Mouse (Mus musculus) left cerebral cortex, adult 11 months (tissue): ENCODE measurements at regions not wholly inside any gene's neighbourhood (a gene's known extent, or its start where the extent isn't known, plus 50 kb on each side); places are given as distances from the start of the nearest gene placed in this dataset.

Experiments
- DNase-seq: peaks from one replicate; pipeline ENCODE4 v3.0.0; 2022; ENCODE audit warnings: low spot score

DNA sequence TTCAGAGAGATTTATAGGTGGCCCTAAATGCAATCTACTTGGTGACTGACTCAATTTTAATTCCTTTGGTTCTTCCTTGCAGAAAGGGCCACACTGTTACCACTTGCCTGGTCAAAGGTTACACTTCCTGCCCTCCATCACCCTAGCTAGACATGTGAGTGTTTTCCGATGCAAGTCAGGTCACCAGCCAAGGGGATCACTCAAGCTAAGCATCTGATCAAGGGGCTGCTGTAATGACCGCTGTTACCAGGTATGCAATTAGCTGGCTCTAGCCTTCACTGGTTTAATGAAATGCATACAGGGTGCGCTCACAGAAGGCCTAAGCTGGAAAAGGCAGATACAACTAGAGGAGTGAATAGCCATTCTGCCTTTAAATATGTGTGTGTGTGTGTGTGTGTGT is 105.1 kb downstream of the Mtx2 start:
- no peak for DNase-seq

DNA sequence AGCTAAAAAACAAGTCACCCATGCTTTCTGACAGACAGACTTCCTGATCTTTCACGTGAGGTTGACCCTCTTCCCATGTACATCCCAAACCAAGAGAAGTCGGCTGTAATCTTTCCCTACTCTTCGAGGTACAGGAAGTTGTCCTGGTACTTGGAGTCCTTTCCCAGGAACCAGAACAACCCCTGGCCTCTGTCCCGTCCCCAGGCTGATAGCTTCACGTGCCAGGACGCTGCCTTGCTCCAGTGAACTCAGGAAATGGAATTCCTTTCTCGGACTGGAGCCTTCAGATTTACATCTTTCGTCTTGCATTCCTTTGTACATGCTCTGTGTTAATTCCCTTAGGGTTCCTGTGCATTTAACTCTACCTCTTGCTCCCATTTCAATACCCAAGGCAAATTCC is 107.6 kb downstream of the Mtx2 start:
- no peak for DNase-seq

DNA sequence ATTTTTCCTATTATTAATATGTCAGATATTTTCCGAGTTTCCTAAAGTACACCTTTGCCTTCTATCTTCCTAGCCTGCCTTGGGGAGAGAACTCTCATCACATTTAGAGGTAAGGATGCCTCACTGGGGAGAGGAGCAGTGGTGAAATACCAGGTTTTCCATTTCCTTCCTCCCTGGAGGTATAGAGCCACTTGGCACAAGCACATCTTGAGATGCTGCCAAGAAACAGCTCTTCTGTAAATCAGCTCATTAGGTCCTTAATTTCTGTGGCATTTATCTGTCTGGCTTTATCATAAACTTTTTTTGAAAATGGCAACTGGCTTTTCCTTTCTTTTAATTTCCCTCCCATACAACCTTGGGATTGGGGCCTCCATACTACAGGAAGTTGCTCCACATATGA is 108.2 kb downstream of the Mtx2 start:
- DNase-seq, result no peak

DNA sequence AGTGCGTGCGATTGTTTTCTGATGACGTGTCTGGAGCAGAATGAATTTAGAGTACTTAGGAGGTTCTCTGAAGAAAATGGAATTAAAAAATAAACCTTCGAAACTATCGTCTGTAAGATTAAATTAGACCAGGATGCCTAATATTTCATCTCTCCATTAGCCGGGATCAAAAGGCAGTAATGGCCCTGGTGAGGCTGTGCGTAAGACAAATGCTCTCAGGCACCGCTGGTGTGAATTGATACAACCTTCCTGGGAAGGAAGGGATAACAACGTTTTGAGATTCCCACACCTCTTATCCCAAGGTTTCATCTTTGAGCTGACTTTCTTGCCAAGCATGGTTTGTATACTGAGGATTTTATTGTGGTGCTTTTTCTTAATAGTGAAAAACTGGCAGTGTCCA is 113.1 kb downstream of the Mtx2 start:
- no peak for DNase-seq

DNA sequence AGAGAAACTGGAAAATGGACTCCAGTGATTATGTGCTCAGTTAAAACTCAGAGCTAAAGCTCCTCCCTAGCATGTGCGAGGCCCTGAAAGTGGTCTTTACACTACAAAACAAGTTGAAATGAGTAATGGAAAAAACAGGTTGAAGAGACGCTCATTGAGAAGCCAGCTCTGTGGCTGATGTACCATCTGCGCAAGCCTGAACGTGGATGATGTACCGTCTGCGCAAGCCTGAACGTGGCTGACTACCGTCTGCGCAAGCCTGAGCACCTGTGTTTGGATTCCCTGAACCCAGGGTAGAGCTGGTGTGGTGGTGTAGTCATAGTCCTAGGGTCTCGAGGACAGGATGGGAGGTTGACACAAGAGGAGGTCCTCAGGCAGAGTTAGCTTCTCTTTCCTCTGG is 116.4 kb downstream of the Mtx2 start:
- no peak for DNase-seq

DNA sequence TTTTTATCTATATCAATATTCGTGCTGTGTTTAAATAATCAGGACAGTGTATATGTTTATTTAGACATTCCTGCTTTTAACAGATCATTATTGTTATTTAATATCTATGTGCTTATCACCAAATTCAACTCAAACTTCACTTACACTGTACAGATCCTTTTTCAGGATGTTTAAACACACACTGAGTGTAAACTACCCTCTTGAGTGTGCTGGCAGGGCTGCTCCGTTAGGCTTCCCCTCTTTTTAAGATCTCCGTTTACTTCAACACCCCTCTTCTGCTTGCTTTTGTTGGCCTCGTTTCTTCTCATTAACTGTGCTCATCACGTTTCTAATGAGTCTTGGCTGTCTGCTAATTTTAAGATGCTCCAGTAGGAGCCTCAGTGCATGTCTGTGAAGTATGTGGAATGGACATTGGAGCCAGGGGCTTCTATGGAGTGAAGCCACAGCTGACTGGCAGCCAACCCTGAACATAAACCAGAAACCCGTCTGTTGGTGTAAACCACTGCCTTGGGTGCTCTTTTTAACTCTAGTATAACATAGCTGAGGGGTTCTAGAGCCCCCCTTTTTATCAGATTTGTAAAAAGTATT is 117.1 kb downstream of the Mtx2 start:
- no peak for DNase-seq

DNA sequence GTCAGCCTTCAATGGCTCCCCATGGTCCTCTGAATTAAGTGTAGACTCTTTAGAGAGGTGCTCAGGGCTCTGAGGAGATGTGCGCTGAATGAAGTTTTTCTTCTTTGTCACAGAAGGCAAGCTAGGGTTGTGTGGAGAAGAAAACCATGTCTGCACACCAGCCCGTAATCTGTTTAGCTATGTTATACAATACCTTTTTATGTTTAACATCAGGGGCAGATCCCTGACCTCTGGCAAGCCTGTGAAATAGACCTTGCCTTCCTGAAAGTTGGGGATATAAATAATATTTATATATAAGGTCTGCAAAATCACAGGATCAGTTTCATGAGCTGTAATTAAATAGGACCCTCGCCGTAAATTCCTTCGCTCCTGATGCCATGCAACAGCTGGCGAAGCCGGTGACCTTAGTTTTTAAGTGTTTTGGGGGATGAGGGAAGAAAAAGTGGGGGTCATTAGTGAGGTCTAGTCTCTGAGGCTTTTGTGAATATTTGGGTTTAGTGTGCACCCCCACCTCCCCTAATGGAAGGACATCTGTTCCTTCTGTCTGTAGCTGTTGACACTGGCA is 119.7 kb downstream of the Mtx2 start:
- DNase-seq, result no peak

DNA sequence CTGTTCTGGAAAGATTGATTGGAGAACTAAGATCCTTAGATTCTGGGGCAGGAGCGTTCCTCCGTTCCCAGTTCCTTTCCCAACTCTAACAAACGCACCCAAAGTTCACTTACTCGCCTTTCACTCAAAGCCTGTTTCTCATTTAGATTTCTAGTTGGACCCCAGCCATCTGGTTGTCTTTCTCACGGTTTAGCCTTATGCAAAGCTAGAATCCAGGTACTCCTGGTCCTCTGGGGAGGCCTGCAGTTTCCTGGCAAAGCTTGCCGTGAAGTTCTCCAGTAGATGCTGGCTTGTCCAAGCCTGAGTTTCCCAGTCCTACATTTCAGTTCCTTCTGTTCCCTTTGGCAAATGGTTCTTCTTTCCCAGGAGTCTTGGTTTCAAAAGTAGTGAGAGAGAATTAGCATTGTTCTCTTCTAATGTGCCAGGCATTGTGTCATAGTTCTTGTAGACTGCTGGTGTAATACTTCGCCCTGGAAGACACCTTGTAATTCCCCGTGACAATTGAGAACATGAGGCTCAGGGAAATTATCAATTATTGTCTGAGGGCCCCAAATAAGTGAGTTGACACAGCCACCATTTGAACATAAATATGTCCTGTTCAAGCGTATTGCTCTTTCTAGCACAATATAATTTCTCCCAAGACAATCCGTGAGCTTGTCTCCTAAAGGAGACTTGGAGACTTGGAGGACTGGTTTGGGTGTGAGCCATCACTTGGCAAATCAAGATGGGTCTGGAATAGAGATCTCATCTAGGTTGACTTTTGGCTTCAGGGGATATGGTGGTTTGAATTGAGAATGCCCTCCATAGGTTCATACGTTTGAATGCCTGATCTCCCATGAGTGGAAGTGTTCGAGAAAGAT is 126.0 kb downstream of the Mtx2 start:
- DNase-seq, result no peak

DNA sequence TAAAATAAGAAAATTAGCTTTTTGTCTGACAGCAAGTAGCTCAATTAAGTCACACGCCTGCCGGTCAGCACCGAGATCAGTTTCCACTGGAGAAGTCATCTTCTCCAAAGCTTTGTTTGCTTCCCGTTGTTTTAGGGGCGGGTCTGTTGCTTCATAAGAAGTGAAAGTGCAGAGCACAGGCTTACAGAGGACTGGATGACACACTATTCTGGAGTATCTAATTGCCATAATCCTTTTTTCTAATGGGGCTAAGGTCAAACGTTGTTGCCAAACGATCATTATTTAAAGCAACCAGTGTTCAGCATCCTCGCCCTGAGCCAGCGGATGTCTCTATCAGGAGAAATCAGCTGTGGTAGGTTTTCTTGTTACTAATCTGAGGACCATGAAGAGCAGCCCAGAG is 128.5 kb downstream of the Mtx2 start:
- DNase-seq, result no peak

DNA sequence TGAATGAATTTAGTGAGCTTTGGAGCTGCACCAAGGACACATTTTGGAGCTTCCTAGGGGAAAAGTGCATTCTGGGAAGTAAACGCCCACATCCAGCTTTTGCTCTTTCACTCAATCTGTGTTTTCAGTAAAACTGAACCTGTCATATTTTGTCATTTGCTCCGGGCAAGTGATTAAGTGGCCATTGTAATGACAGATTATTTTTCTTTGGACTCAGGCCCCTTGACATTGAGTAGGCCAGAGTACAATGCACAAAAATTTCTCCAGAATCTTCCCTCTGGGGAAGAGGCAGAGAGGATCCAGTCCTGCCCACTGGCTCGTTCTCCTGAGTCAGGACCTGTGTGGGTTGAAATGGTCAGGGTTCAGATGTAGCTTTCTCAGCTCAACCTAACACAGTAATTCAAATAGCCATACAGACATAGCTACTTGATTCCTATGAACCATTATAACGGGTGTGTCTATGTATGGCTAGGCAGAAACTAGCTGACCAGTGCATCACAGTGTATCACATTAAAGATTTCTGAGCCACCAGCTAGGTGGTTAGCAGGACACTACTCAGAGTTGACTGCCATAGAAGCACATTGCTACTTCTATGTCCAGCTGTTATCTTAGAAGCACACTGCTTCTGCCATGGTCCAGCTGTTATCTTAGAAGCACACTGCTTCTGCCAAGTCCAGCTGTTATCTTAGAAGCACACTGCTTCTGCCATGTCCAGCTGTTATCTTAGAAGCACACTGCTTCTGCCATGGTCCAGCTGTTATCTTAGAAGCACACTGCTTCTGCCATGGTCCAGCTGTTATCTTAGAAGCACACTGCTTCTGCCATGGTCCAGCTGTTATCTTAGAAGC is 129.9 kb downstream of the Mtx2 start:
- DNase-seq, result no peak

DNA sequence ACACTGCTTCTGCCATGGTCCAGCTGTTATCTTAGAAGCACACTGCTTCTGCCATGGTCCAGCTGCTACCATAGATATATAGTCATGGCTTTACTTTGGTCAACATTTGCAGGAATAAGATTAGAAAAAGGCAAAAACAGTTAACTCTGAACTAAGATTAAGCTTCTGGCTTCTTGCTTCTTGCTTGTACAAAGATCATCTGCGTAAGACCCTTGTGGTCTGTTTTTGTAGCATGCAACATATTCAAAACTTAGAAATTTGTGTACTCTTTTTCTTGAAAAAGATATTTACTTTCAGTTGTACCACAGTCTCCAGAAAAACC is 130.5 kb downstream of the Mtx2 start:
- no peak for DNase-seq

DNA sequence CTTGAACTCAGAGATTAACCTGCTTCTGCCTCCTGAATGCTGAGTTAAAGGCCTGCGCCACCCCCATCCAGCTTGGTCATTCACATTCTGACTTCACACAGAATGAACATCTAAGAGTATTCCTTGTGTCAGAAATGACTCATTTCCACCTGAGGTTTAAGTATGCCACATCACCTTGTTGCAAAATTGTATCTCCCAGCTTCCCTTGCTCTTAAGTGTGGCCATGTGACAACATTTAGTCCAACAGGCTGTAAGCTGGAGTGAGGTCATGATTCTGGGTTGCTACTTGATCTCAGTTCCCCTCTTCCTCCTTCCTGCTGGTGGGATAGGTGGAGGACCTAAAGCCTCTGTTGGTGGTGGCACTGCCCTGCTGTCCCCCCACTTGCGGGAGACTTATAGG is 131.0 kb downstream of the Mtx2 start:
- DNase-seq, result no peak

DNA sequence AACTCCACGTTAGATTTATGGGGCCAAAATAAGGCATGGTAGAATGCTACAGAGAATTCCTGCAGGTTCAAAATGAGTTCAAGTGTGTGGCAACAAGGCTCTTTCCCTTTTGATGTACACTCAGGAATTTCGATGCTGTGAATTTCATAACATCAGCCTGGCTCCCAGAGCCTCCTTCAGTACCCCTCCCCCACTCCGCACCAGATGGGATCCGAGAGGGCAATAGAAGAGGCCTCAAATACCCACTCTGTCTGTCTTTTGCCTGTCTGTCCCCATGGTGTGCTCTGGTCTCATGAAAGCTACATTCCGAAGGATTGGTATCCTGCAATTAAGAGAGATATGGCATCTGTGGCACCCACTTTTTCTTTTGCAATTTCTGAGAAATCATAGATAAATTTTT is 134.3 kb downstream of the Mtx2 start:
- no peak for DNase-seq

DNA sequence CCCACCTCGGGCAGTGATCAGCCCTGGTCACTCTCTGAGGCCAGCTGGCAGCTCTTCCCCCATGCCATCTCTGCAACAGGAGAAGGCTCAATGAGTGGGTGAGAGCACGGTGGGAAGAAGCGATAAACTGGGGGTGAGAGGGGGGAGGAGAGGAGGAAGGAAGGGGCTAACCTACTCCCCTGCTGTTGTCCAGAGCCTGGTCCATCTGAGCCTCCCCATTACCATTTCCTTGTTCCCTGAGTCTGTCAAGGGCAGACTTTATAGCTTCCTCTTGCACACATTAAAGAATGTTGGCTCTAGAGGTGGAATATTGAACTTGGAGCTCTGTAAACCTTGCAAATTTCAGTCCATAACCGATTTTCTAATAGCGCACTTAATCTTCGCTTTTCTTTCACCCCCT is 136.8 kb downstream of the Mtx2 start:
- DNase-seq, result no peak

DNA sequence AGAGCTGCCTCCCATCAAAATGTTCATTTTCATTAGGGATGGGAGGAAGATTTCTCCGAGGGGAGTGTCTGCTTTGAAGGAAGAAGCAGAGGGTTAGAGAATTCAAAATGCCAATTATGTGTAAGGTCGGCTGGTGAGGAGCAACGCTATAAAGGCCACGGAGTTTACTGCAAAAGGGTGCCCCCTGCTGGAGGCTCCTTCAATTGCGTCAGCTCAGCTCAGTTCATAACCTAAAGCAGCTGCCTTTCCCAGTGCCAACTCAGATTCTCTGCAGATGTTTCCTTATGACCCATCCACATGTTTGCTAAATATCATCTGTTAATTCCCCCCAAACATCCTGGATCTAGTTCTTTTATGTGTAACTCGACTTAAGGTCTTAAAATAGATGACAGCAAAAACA is 138.8 kb downstream of the Mtx2 start:
- peak; percentile 77 for DNase-seq

DNA sequence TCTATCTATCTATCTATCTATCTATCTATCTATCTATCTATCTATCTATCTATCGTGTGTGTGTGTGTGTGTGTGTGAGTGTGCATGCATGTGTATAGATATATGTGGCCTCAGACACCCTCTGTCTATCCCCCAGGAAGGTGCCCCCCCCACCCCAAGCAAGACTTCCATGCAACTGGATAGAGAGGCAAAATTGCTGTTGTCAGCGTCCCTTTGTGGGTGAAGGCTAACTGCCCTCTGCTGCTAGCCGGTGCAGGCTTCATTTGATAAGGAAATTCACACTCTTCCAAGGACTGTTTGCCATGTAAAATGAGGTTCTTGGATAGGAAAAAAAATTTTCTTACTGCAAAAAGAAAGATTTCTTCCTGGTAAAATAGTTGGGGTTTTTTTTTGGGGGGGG is 139.4 kb downstream of the Mtx2 start:
- no peak for DNase-seq

DNA sequence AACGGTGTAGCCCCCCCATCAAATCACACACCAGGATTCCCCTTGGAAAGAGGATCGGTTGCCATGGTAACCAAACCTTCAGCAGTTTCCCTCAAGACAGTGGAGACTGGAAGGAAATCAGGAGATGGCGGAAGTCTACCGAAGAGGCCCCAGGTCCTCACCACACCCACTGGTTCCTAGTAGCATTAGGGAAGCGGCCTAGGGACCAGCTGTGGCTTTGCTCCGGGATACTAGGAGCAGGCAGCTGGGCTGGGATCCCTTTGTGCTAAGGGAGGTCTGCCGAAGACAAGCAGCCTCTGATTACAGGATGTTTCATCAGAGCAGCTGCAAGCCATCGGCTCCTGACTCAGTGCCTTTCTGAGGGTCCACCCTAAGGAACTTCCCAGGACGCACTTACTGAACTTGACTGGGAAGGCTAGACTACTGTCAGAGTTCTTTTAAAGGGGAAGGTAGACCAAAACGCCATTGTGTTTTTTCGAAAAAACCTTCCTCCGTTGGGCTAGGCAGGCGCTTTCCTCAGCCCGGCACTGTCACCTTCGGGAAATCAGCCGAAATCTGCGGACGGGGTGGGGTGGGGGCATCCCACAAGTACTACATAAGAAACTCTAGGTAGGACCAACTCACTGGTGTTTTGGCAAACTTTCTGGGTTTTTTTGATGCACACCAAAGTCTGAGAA is 139.9 kb downstream of the Mtx2 start:
- DNase-seq, result no peak

DNA sequence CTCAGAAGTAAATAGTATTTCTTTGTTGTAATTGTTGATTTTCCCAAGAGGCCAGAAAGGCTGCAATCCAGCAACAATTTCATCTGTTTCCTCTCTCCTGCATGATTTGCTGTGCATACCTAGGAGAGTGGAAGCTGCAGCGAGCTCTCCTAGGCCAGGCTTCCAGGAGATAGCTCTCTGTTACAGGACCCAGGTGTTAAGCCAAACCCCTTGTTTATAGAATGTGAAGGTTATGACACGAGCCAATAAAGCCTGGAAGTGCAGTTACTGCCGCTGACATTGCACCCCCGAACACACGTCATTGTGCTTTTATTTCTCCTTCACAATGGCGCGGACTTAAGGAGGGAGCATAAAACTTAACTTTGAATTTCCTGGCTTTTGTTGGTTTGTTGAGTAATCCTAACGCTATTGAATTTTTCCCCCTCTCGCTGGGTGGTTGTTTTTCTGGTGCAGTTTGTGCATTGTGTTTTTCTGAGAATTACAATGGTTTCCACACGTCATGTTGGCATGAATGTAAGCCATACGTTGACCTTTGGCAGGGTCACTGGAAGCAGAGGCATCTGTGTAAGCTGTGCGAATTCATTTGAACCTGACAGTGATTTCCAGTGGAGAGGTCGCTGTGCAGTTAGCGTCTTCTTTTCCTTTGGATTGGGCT is 145.1 kb downstream of the Mtx2 start:
- DNase-seq, result no peak

DNA sequence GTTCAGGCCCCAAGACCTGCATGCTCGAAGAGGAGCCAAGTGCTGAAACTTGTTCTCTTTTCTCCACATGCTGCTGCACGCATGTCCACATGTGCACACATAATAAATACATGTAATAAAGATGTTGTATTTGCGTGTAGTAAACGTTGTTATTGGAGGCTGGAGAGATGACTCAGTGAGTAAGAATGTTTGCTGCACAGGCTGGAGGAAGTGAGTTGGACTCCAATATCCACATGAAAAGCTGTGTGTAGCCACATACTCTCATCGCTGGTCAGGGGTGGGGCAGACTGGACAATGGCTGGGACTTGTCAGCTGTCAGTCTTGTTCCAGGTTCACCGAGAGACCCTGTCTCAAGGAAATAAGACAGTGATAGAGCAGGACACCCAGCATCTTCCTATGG is 147.8 kb downstream of the Mtx2 start:
- DNase-seq, result no peak

DNA sequence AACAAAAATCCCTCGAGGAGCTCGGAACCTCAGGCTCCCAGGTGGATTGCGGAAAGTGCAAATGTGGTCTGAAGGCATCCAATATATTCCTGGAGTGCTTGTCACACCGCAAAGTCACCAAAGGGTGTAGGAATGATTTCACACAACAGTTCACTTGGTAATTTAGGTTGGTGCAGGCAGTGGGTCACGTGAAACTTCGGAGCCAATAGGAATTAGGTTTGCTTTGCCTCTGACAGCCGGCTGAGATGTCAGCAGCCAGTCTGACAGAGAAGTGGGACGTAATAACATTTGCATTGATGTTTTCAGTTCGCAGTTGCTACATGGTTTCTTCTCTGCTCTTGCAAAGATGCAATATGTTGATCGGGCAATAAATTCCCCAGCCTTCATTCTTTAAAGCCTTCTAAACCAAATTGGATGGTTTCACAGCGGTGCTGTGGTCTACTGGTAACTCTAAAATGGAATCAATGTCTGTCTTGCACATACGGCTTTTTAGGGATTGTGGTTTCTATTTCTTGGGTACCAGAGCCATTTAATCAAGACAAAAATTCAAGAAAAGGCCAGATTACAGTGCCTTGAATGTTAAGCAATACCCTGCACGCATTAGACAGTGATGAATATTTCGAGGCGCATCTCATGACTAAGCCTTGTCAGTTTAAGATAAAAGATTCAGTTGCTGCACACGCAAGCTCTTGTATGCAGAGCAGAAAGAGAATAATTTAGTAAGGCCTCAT is 149.2 kb downstream of the Mtx2 start:
- no peak for DNase-seq

DNA sequence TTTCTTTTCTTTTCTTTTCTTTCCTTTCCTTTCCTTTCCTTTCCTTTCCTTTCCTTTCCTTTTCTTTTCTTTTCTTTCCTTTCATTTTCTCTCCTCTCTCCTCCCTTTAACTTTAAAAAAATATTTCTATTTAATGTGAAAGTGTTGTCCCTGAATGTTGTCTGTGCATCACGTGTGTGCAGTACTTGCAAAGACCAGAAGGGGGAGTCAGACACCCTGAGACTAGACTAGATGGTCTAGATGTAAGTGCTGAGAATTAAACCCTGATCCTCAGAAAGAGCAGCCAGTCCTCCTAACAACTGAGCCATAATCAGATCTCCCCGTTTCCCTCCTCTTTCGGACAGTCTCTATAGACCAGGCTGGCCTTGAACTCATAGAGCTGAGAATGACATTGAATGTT is 151.7 kb downstream of the Mtx2 start:
- no peak for DNase-seq
